Mouse (Mus musculus): Measurements from ENCODE around the gene Gm10135.
A peak's percentile ranks its signal among the peaks of the same experiment; 100 is the strongest.
"Not testable (repeated sequence)": the region's sequence is repeated elsewhere in the genome, so short reads cannot be mapped to it uniquely, and the experiment has no call there.

Gm10135 gene

GRCm38 (mm10) chr5:72965706-72966105, 8.8 kb downstream of the Gm10135 start:
- peak; percentile 45 for DNase-seq (ENCODE audit: extremely low read depth, low read depth, low spot score)

- DNase-seq (ENCODE audit: extremely low read depth, low read depth, low spot score): no peak
Measured at GRCm38 (mm10) chr5:72960096-72960495, 14.4 kb downstream of the Gm10135 start.

GRCm38 (mm10) chr5:72957281-72957680, 17.2 kb downstream of the Gm10135 start:
- no peak for DNase-seq (ENCODE audit: extremely low read depth, low read depth, low spot score)

GRCm38 (mm10) chr5:72953996-72954604, 20.4 kb downstream of the Gm10135 start:
- no peak for DNase-seq (ENCODE audit: extremely low read depth, low read depth, low spot score)

GRCm38 (mm10) chr5:72950252-72950651, 24.2 kb downstream of the Gm10135 start:
- DNase-seq (ENCODE audit: extremely low read depth, low read depth, low spot score): no peak

- no peak for DNase-seq (ENCODE audit: extremely low read depth, low read depth, low spot score)
Measured at GRCm38 (mm10) chr5:72948136-72948535, 26.4 kb downstream of the Gm10135 start.

GRCm38 (mm10) chr5:72940906-72941432, 33.5 kb downstream of the Gm10135 start:
- no peak for DNase-seq (ENCODE audit: extremely low read depth, low read depth, low spot score)

GRCm38 (mm10) chr5:72939311-72939710, 35.2 kb downstream of the Gm10135 start:
- no peak for DNase-seq (ENCODE audit: extremely low read depth, low read depth, low spot score)

- DNase-seq (ENCODE audit: extremely low read depth, low read depth, low spot score): not testable (repeated sequence)
Measured at GRCm38 (mm10) chr5:72938421-72938820, 36.1 kb downstream of the Gm10135 start.

- no peak for DNase-seq (ENCODE audit: extremely low read depth, low read depth, low spot score)
Measured at GRCm38 (mm10) chr5:72933026-72933675, 41.4 kb downstream of the Gm10135 start.

- no peak for DNase-seq (ENCODE audit: extremely low read depth, low read depth, low spot score)
Measured at GRCm38 (mm10) chr5:72927074-72927473, 47.4 kb downstream of the Gm10135 start.

GRCm38 (mm10) chr5:72922796-72923195, 51.7 kb downstream of the Gm10135 start:
- DNase-seq (ENCODE audit: extremely low read depth, low read depth, low spot score): no peak

GRCm38 (mm10) chr5:72921171-72921570, 53.3 kb downstream of the Gm10135 start:
- no peak for DNase-seq (ENCODE audit: extremely low read depth, low read depth, low spot score)

- DNase-seq (ENCODE audit: extremely low read depth, low read depth, low spot score): no peak
Measured at GRCm38 (mm10) chr5:72920416-72920815, 54.1 kb downstream of the Gm10135 start.

- no peak for DNase-seq (ENCODE audit: extremely low read depth, low read depth, low spot score)
Measured at GRCm38 (mm10) chr5:72916851-72917250, 57.7 kb downstream of the Gm10135 start.

GRCm38 (mm10) chr5:72916048-72916447, 58.5 kb downstream of the Gm10135 start:
- DNase-seq (ENCODE audit: extremely low read depth, low read depth, low spot score): no peak

All from fat pad, adult 2 months (tissue).